8 mouse cellular contexts compared by ENCODE assay signal in the genomic region with DNA sequence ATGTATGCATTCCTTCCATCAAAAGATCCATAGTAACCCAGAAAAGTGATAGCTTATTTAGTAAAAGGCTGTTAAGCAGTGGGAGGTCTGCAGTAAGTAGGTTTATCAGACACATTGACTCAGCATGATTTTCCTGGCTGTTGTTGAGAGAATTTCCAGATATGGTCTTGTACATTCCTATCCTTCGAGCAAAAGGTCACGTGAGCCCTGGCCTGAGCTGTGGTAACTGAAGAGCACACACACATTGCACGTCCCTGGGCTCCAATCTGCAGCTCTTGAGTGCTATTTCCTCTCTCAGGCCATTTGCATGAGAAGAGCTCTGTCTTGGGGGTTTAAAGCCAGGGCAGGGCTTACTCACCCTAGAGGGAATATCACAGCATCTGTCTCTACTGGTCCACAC.
A peak's percentile ranks its signal among the peaks of the same experiment; 100 is the strongest.
DNase-seq lines count a peak whose midpoint lies in the region; ATAC-seq and TF ChIP-seq lines count a peak whose summit lies in the region.

No protein-coding gene starts in this region.

- H3K27me3 ChIP-seq in hindbrain, embryonic 10.5 days (ENCODE audit: insufficient read depth, poor library complexity, severe bottlenecking): no peaks in the 10 kb centered on the region
- no peaks in the 10 kb centered on the region for H3K27me3 ChIP-seq in hindbrain, postnatal 0 days (ENCODE audit: insufficient read depth, low read length)
- H3K27me3 ChIP-seq in lung, postnatal 0 days (replicated peaks; ENCODE audit: insufficient read depth, low read length): no peaks in the 10 kb centered on the region

- H3K4me3 ChIP-seq in hindbrain, embryonic 10.5 days: no peak overlapping the region
- H3K4me3 ChIP-seq in hindbrain, postnatal 0 days (ENCODE audit: low read length): no peak overlapping the region
- H3K4me3 ChIP-seq in lung, postnatal 0 days (ENCODE audit: low read depth, low read length): no peak overlapping the region

- H3K4me2 ChIP-seq in hindbrain, postnatal 0 days (ENCODE audit: low read depth, low read length): no peak overlapping the region
- H3K4me2 ChIP-seq in lung, postnatal 0 days (replicated peaks; ENCODE audit: low read depth, low read length): no peak overlapping the region

- peak; percentile 34 for TF ChIP-seq EP300 in lung, postnatal 0 days (IDR thresholded peaks at IDR 0.05)

- DNase-seq in hindbrain, embryonic 10.5 days (ENCODE audit: low spot score): peak; percentile 16
- DNase-seq in hindbrain, postnatal 0 days (ENCODE audit: low spot score): no peak
- DNase-seq in NIH3T3 (ENCODE audit: low read depth): peak; percentile 72
- peak; percentile 66 to 68 for DNase-seq in heart, postnatal 10 days
- peak; percentile 74 for DNase-seq in lung, postnatal 0 days (ENCODE audit: low spot score)
- no peak for DNase-seq in frontal cortex, postnatal 10 days (ENCODE audit: low spot score in 2 of 2)
- no peak for DNase-seq in right cerebral cortex, adult 2 months (ENCODE audit: low spot score in 2 of 2)
- DNase-seq in frontal cortex, adult 2 months (ENCODE audit: extremely low spot score in 1 of 2, low spot score in 1 of 2): no peak

- no peak for ATAC-seq in hindbrain, postnatal 0 days
- peak; percentile 93 for ATAC-seq in lung, postnatal 0 days

- 38% methylated on average over 3 of the region's 3 CpGs for WGBS in hindbrain, embryonic 10.5 days
- WGBS in hindbrain, postnatal 0 days: 33% methylated on average over 3 of the region's 3 CpGs
- WGBS in lung, postnatal 0 days: 17% methylated on average over 3 of the region's 3 CpGs

- no peaks in the 10 kb centered on the region for H3K9me3 ChIP-seq in hindbrain, embryonic 10.5 days
- no peaks in the 10 kb centered on the region for H3K9me3 ChIP-seq in hindbrain, postnatal 0 days (ENCODE audit: low read length)
- H3K9me3 ChIP-seq in lung, postnatal 0 days (ENCODE audit: low read length): no peaks in the 10 kb centered on the region

- H3K27ac ChIP-seq in hindbrain, embryonic 10.5 days: no peak overlapping the region
- no peak overlapping the region for H3K27ac ChIP-seq in hindbrain, postnatal 0 days
- H3K27ac ChIP-seq in lung, postnatal 0 days (ENCODE audit: low read length): no peak overlapping the region

- H3K4me1 ChIP-seq in hindbrain, embryonic 10.5 days (replicated peaks): peaks cover 4% of the 10 kb centered on the region; the same call in 1 of the 2 replicates
- H3K4me1 ChIP-seq in hindbrain, postnatal 0 days (ENCODE audit: insufficient read depth, low read length): no peaks in the 10 kb centered on the region
- H3K4me1 ChIP-seq in lung, postnatal 0 days (ENCODE audit: insufficient read depth, low read depth, low read length): no peaks in the 10 kb centered on the region

- TF ChIP-seq CTCF in hindbrain, postnatal 0 days (IDR thresholded peaks at IDR 0.05; ENCODE audit: low read depth): no peak
- TF ChIP-seq CTCF in lung, postnatal 0 days (IDR thresholded peaks at IDR 0.05): no peak

- H3K36me3 ChIP-seq in hindbrain, embryonic 10.5 days: no peaks in the 10 kb centered on the region
- H3K36me3 ChIP-seq in hindbrain, postnatal 0 days (ENCODE audit: insufficient read depth, low read length): no peaks in the 10 kb centered on the region
- no peaks in the 10 kb centered on the region for H3K36me3 ChIP-seq in lung, postnatal 0 days (ENCODE audit: insufficient read depth, low read length)

- intact Hi-C loops in heart, postnatal 10 days (cut with DNase I): no loop called here

- no peak overlapping the region for H3K9ac ChIP-seq in hindbrain, postnatal 0 days (replicated peaks; ENCODE audit: low read length)
- no peak overlapping the region for H3K9ac ChIP-seq in lung, postnatal 0 days (replicated peaks; ENCODE audit: low read depth)

Comparison
In these comparisons a context has a peak if more than half of its experiments do, and no peak if none do; other contexts are left out.
1. DNase-seq: peak in hindbrain, embryonic 10.5 days (single experiment), NIH3T3 (single experiment), heart, postnatal 10 days (2 of 2) and lung, postnatal 0 days (single experiment); none in hindbrain, postnatal 0 days (single experiment), frontal cortex, postnatal 10 days (0 of 2), right cerebral cortex, adult 2 months (0 of 2) and frontal cortex, adult 2 months (0 of 2).